Mouse (Mus musculus) stomach, postnatal 0 days (tissue): ENCODE results near the gene Wdr91.

Source experiments
- CTCF ChIP-seq: IDR thresholded peaks from 2 replicates; pipeline ENCODE4 v1.5.1; 2016; ENCODE audit warnings: antibody characterized with exemption, low read depth, mild to moderate bottlenecking, moderate library complexity
- EP300 ChIP-seq: optimal IDR thresholded peaks from 2 replicates; pipeline ENCODE3; 2016; ENCODE audit warnings: antibody characterized with exemption

DNA sequence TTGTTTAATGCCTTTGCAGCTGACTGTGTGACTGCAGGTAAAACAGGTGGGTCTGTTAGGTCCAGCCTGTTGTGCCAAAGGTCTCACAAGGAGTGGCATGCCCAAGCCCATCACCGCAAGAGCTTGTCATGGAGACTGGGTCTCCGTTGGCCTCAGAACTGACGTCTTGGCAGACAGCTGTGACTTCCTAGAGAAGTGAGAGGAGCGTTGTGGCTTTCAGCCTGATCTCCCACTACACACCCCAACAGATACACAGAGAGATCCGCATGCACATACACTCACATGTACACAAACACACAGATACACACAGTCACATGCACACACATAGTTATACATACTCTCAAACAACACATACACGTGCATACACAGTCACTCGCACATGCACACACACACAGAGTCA is 40.8 kb upstream of the Wdr91 start:
- TF ChIP-seq CTCF (no peak), EP300 (no peak)
